Mouse (Mus musculus) cortical plate, adult 2 months (tissue): ENCODE measurements at regions not wholly inside any gene's neighbourhood (a gene's known extent, or its start where the extent isn't known, plus 50 kb on each side); places are given as distances from the start of the nearest gene placed in this dataset.

Source experiments
- H3K27ac ChIP-seq: fragments of 200-500 bp; 2 replicates; pipeline ENCODE4 v1.5.1; 2012; ENCODE audit warnings: low read length, control low read depth, inconsistent platforms; ENCODE audit not compliant: insufficient read depth
- H3K4me1 ChIP-seq: fragments of 200-500 bp; 2 replicates; pipeline ENCODE4 v1.6.1; 2011; ENCODE audit warnings: low read length; ENCODE audit not compliant: control insufficient read depth, insufficient read depth
- H3K4me3 ChIP-seq: fragments of 200-500 bp; 2 replicates; pipeline ENCODE4 v1.5.1; 2011; ENCODE audit warnings: mild to moderate bottlenecking, low read length, control low read depth; ENCODE audit not compliant: insufficient read depth
- CTCF ChIP-seq: fragments of 200-500 bp; IDR thresholded peaks from 2 replicates; pipeline ENCODE4 v1.5.1; 2011; ENCODE audit warnings: mild to moderate bottlenecking, control low read depth, low read length; ENCODE audit not compliant: insufficient read depth; ENCODE audit errors: extremely low read depth
- POLR2A ChIP-seq: fragments of 200-500 bp; IDR thresholded peaks from 2 replicates; pipeline ENCODE4 v1.6.1; 2011; ENCODE audit warnings: mild to moderate bottlenecking, low read length, control low read depth; ENCODE audit not compliant: insufficient read depth; ENCODE audit errors: extremely low read depth

DNA sequence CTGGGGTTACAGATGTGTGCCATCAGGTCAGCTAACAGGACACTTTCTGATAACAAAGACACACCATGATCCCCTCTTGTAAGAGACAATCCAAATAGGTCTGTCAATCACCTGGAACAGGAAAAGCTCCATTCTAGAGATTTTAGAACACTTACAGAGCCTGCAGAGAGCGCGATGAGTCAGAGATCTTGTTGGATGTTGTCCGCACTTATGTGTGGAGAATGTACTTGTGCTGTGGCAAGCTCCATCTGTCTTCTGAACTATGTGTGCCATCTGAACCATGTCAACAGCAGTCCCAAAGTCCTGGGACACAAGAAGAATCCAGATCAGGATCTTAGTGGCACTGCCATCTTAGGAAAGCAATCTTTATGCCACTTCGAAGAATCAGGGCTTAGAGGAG, 244.4 kb downstream of the 1810013L24Rik start:
- no peak overlapping the region for H3K4me3 ChIP-seq
- H3K27ac ChIP-seq, result no peak overlapping the region
- TF ChIP-seq CTCF, result no peak
- no peak for TF ChIP-seq POLR2A
- H3K4me1 ChIP-seq, result no peaks in the 10 kb centered on the region

DNA sequence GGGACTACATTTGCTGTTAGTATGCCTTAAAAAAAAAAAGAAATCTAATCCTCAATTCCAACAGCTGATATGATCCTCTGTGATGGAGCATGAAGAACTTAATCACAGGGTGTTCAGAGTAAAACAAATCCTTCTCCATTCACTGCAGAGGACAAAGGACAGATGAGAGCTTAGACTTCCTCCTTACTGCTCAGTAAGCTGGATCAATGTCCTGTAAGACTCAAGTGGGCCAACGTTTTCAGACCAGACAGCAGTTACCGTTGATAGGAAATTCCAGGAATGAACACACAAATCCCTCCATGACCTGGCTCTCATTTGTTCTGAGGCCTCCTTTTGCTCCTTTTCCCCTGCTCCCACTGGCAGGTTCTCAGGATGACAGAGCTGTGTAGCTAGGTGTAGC, 247.6 kb downstream of the 1810013L24Rik start:
- no peaks in the 10 kb centered on the region for H3K4me1 ChIP-seq
- H3K27ac ChIP-seq, result no peak overlapping the region
- no peak overlapping the region for H3K4me3 ChIP-seq
- TF ChIP-seq CTCF (no peak), POLR2A (no peak)

DNA sequence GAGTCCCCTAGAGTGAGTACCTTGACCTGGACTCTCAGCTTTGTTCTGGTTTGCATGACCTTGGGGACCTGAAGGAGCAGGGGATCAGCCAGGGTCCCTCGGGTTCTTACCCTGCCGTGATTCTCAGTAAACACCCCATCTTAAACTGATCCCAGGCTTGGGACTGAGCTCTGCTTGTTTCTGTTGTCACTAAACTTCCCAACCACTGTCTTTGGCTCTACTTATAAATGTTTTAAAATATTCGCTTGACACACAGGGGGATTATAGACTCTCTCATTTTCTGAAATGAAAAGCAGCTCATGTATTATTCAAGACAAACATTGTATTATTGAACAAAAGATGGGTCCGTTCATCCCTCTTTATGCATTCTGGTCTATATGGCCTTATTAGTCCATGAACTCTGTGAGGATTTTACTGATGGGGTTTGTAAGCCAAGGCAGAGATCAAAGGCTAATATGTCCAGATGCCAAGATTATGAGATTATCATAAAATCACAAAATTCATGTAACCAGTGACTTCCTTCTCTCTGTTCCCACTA, 248.6 kb downstream of the 1810013L24Rik start:
- no peak overlapping the region for H3K4me3 ChIP-seq
- no peak for TF ChIP-seq CTCF
- no peak for TF ChIP-seq POLR2A

DNA sequence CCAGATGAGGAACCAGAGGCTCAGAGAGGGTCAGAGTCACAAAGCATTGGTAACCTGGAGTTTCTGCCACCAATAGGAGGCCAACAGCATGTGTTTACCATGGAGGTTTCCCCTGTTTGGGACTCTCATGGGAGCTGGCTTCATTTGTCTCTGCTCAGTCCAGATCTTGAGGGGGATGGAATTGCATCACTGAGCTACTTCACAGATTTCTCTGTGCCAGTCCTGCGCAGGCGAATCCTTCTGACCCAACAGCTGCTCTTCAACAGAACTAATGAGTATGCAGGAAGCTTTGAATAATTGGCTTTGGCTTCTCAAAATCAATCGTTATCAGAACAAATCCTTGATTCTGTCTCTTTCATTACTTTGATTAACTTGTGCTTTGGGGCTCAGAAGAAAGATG, 253.1 kb downstream of the 1810013L24Rik start:
- H3K27ac ChIP-seq, result no peak overlapping the region
- H3K4me1 ChIP-seq, result no peaks in the 10 kb centered on the region; the same call in 1 of the 2 replicates
- TF ChIP-seq CTCF, result no peak
- H3K4me3 ChIP-seq, result no peak overlapping the region

More for the DNA sequence above, 248.6 kb downstream of the 1810013L24Rik start:
- no peak overlapping the region for H3K27ac ChIP-seq
- H3K4me1 ChIP-seq, result no peaks in the 10 kb centered on the region

DNA sequence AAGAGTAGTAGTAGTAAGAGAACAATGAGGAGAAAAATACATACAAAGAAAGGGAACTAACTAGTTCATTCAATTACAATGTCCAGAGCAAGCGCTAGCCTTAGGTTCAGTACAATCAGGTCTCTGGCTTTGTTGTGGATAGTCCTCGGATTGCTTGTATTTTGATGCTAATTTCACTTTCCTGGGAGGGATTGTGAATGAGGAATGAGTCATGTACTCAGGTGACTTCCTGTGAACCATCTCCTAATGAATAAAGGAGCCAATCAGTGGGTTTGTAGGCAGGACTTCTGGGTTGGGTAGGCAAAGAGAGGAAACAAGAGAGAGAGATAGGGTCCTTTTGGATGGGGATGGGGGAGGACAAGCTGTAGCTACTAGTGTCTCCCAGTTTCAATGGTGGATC, 253.8 kb downstream of the 1810013L24Rik start:
- no peak for TF ChIP-seq CTCF
- no peak for TF ChIP-seq POLR2A
- Histone ChIP-seq H3K4me3 (no peak overlapping the region), H3K4me1 (no peaks in the 10 kb centered on the region; the same call in 1 of the 2 replicates), H3K27ac (no peak overlapping the region)

DNA sequence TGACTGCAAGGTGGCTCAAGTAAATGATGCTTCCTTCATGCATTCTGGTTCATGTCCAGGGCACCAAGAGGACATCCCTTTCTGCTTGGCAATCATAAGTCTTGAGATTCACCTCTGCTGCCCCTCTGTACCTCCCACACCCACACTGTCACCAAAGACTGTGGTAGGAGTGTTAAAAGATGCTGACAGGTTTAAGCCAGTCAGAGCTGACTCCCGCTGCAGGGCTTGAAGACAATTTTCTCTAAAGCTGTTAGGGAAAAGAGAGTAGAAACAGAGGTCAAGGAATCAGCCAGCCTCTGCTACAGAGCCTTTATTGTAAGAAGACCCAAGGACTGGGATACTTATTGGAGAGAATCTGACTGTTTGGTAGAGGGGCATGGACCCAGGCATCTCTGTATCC, 254.7 kb downstream of the 1810013L24Rik start:
- Histone ChIP-seq H3K27ac (no peak overlapping the region), H3K4me1 (no peaks in the 10 kb centered on the region; the same call in 1 of the 2 replicates), H3K4me3 (no peak overlapping the region)
- TF ChIP-seq CTCF (no peak), POLR2A (no peak)

DNA sequence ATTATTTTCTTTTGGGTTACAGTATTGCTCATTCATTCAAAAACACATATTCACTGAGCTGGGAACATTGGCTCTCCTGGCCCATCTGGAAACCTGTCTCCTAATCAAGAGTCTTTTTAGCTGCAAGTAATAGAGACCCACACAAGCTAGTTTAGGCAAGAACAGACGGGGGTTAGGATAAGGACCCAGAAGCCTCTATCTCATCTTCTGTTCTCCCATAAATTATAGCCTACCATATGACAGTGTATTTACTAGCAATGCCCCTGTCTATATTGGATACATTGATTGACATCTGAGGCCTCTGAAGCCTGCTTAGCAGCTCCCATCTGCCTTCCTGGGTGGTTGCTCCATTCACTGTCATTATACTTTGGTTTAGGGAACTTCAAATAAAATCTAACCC, 255.2 kb downstream of the 1810013L24Rik start:
- TF ChIP-seq POLR2A (no peak), CTCF (no peak)
- no peaks in the 10 kb centered on the region; the same call in 1 of the 2 replicates for H3K4me1 ChIP-seq
- no peak overlapping the region for H3K4me3 ChIP-seq
- no peak overlapping the region for H3K27ac ChIP-seq

DNA sequence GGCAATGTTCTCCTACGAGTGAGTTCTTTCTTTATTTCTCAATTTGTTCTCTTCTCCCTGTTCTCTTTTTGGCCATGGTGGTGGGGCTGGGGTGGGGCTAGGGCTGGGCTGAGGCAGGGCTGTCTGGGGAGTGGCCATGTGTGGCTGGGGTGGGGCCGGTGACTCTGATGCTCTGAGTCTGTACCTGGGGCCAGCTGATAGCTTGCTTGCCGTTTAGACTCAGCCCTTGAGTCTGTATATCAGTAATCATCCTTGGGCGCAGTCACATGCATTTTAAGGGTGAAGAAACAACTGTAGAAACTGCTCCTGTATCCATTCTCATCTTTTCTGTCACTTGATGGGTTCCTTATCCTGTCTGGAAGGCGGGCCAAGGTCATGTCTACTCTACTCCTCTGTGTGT, 256.1 kb downstream of the 1810013L24Rik start:
- no peak overlapping the region for H3K4me3 ChIP-seq
- no peaks in the 10 kb centered on the region; the same call in 1 of the 2 replicates for H3K4me1 ChIP-seq
- TF ChIP-seq POLR2A, result no peak
- TF ChIP-seq CTCF, result no peak
- H3K27ac ChIP-seq, result no peak overlapping the region

DNA sequence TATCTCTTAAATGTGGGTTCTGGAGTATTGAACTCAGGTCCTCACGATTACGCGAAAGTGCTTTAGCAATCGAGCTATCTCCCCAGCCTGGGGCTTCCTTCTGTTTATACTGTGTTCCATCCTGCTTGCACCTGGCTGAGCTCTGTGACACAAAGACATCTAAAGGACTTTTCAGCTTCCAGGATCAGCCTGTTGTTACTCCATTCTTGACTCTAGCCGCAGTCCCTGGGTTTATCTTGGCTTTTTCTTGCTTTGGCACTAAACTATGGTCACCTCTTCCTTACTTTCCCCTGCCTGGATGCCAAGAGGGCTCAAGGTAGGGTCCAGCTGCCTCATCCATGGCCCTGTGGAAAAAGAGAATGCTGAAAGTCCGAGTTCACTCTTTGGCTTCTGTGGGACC, 261.9 kb downstream of the 1810013L24Rik start:
- H3K27ac ChIP-seq, result peak overlapping the region; percentile 10; the same call in 1 of the 2 replicates
- TF ChIP-seq CTCF, result no peak
- TF ChIP-seq POLR2A, result no peak
- H3K4me1 ChIP-seq, result peaks cover 2% of the 10 kb centered on the region; the same call in 1 of the 2 replicates
- H3K4me3 ChIP-seq, result no peak overlapping the region

DNA sequence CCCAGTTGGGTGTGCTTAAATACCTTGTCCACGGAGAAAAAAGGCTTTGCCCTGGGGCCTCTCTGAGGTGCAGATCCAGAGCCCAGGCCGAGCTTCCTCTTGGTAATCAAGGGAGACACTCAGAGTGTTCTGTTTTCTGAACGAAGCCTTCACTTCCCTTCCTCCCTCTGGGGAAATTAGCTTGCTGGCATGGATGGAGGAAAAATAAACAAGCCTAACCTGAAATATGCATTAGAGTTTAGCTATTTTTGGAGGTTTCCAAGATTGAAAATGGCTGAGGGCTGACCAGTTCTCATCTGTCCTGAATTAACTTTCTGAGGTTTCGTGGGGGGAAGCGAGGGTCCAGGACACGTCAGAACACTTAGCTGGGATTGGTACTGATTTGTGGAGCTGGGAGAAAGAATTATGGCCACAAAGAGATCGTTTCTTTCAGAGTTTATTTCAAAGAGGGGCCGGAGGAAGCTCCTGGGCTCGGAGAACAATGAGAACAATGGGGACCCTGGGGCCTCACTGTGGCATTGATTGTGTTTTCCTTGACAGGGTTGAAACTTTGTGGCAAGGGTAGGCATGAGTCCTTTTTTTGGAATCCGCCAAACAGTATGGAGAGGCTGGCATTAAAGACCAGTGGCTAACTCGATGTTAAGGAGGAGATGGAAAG, 262.4 kb downstream of the 1810013L24Rik start:
- no peak overlapping the region for H3K4me3 ChIP-seq
- TF ChIP-seq CTCF (no peak), POLR2A (no peak)
- H3K27ac ChIP-seq, result peak overlapping the region; percentile 10; the same call in 1 of the 2 replicates
- H3K4me1 ChIP-seq, result 0 out of 2 replicates have a peak, but pooled peaks cover 2% of the 10 kb centered on the region
